Mouse (Mus musculus) forebrain, embryonic 11.5 days (tissue): ENCODE data around the gene Nfatc2. TPM values are rescaled to one million over a fixed set of nuclear protein-coding genes. Genes with fewer than 3 reads are reported as not detected.

ENCODE experiments used
- ATAC-seq: fragments of 200-750 bp; cut with Nextera tagmentation; replicated peaks from 2 replicates; pipeline ENCODE4 v1.8.0; 2017; ENCODE audit warnings: moderate TSS enrichment; ENCODE audit not compliant: low FRiP score
- DNase-seq: peaks from one replicate; pipeline ENCODE4 v3.0.0-alpha.2; 2017; ENCODE audit warnings: low spot score
- H3K27ac ChIP-seq: fragments of 300-500 bp; sonication (generic); 2 replicates; pipeline ENCODE4 v1.5.1; 2014; ENCODE audit warnings: low read depth, low read length
- H3K27me3 ChIP-seq: fragments of 300-500 bp; sonication (generic); 2 replicates; pipeline ENCODE4 v1.6.1; 2014; ENCODE audit warnings: mild to moderate bottlenecking, low read length, mixed read lengths; ENCODE audit not compliant: control insufficient read depth, insufficient read depth
- H3K36me3 ChIP-seq: fragments of 300-500 bp; sonication (generic); 2 replicates; pipeline ENCODE4 v1.6.1; 2014; ENCODE audit warnings: mild to moderate bottlenecking, low read length, moderate library complexity, mixed read lengths; ENCODE audit not compliant: control insufficient read depth, insufficient read depth
- H3K4me1 ChIP-seq: fragments of 300-500 bp; sonication (generic); replicated peaks from 2 replicates; pipeline ENCODE4 v1.6.1; 2014; ENCODE audit warnings: low read length, mixed read lengths; ENCODE audit not compliant: control insufficient read depth, insufficient read depth
- H3K4me2 ChIP-seq: fragments of 300-500 bp; sonication (generic); 2 replicates; pipeline ENCODE4 v1.6.1; 2014; ENCODE audit warnings: low read depth, mild to moderate bottlenecking, low read length, moderate library complexity, mixed read lengths; ENCODE audit not compliant: severe bottlenecking
- H3K4me3 ChIP-seq: fragments of 300-500 bp; sonication (generic); 2 replicates; pipeline ENCODE4 v1.5.1; 2014; ENCODE audit warnings: low read depth, low read length
- H3K9ac ChIP-seq: fragments of 300-500 bp; sonication (generic); 2 replicates; pipeline ENCODE4 v1.6.1; 2014; ENCODE audit warnings: low read length
- H3K9me3 ChIP-seq: fragments of 300-500 bp; sonication (generic); 2 replicates; pipeline ENCODE4 v1.6.1; 2016; ENCODE audit warnings: low read length, mixed read lengths; ENCODE audit not compliant: control insufficient read depth
- WGBS: fragments of 180-500 bp; shearing (Covaris S2); extraction: QIAGEN DNeasy Blood & Tissue Kit; methylation state at CpG from one replicate; pipeline ENCODE4 v1.1.7; 2014; 5-methylcytosine and 5-hydroxymethylcytosine counted together
- polyA plus RNA-seq: library from polyadenylated mRNA; unstranded; fragments of >200 nt; fragmentation: Nextera tagmentation; extraction: Ambion mirVana; gene quantifications from 2 replicates; pipeline ENCODE4 v1.2.1, GENCODE M21; 2014

Gene Nfatc2
- polyA plus RNA-seq, 1 experiment from 2014 or later: 0.55 TPM

- WGBS: 77% methylated on average over 3 of the region's 3 CpGs
- DNase-seq (no peak), ATAC-seq (no peak)
- no peak overlapping the region for H3K9ac ChIP-seq
- no peaks in the 10 kb centered on the region for H3K9me3 ChIP-seq
- H3K4me3 ChIP-seq: no peak overlapping the region
- no peak overlapping the region for H3K4me2 ChIP-seq
- H3K36me3 ChIP-seq: no peaks in the 10 kb centered on the region
- H3K27ac ChIP-seq: no peak overlapping the region
- no peaks in the 10 kb centered on the region for H3K27me3 ChIP-seq
- H3K4me1 ChIP-seq: peaks cover 14% of the 10 kb centered on the region
Measured at GRCm38 (mm10) chr2:168579109-168579508, 22.3 kb downstream of the Nfatc2 start.

- Histone ChIP-seq H3K4me1 (peaks cover 14% of the 10 kb centered on the region), H3K9me3 (no peaks in the 10 kb centered on the region), H3K4me2 (no peak overlapping the region), H3K27ac (no peak overlapping the region), H3K27me3 (no peaks in the 10 kb centered on the region), H3K9ac (no peak overlapping the region; the same call in 1 of the 2 replicates), H3K36me3 (no peaks in the 10 kb centered on the region), H3K4me3 (no peak overlapping the region)
- WGBS: 52% methylated on average over 9 of the region's 9 CpGs
- ATAC-seq: no peak
- DNase-seq: no peak
Measured at GRCm38 (mm10) chr2:168578132-168578531, 23.3 kb downstream of the Nfatc2 start.

- H3K27me3 ChIP-seq: no peaks in the 10 kb centered on the region
- no peak for ATAC-seq
- no peak for DNase-seq
- H3K9ac ChIP-seq: no peak overlapping the region
- no peak overlapping the region for H3K4me3 ChIP-seq
- no peak overlapping the region for H3K27ac ChIP-seq
- 74% methylated on average over 7 of the region's 7 CpGs for WGBS
- no peaks in the 10 kb centered on the region for H3K9me3 ChIP-seq
- peaks cover 14% of the 10 kb centered on the region for H3K4me1 ChIP-seq
- H3K4me2 ChIP-seq: no peak overlapping the region
- no peaks in the 10 kb centered on the region for H3K36me3 ChIP-seq
Measured at GRCm38 (mm10) chr2:168577381-168577780, 24.1 kb downstream of the Nfatc2 start.

- WGBS: 86% methylated on average over 5 of the region's 5 CpGs
Measured at GRCm38 (mm10) chr2:168575834-168576233, 25.6 kb downstream of the Nfatc2 start.

GRCm38 (mm10) chr2:168574934-168575333, 26.5 kb downstream of the Nfatc2 start:
- no peak for ATAC-seq
- Histone ChIP-seq H3K9ac (no peak overlapping the region), H3K36me3 (no peaks in the 10 kb centered on the region), H3K4me2 (no peak overlapping the region), H3K4me3 (no peak overlapping the region), H3K27ac (no peak overlapping the region), H3K4me1 (peaks cover under 1% of the 10 kb centered on the region; the same call in 1 of the 2 replicates), H3K9me3 (no peaks in the 10 kb centered on the region; the same call in 1 of the 2 replicates), H3K27me3 (no peaks in the 10 kb centered on the region)
- WGBS: 77% methylated on average over 10 of the region's 10 CpGs
- DNase-seq: no peak

More at GRCm38 (mm10) chr2:168575834-168576233, 25.6 kb downstream of the Nfatc2 start:
- H3K4me3 ChIP-seq: no peak overlapping the region
- DNase-seq (no peak), ATAC-seq (no peak)
- no peak overlapping the region for H3K27ac ChIP-seq
- H3K36me3 ChIP-seq: no peaks in the 10 kb centered on the region
- no peak overlapping the region for H3K4me2 ChIP-seq
- no peaks in the 10 kb centered on the region; the same call in 1 of the 2 replicates for H3K9me3 ChIP-seq
- H3K9ac ChIP-seq: no peak overlapping the region
- peaks cover 9% of the 10 kb centered on the region for H3K4me1 ChIP-seq
- no peaks in the 10 kb centered on the region for H3K27me3 ChIP-seq

- DNase-seq: no peak
Measured at GRCm38 (mm10) chr2:168573866-168574265, 27.6 kb downstream of the Nfatc2 start.

GRCm38 (mm10) chr2:168571241-168571640, 30.2 kb downstream of the Nfatc2 start:
- ATAC-seq (no peak), DNase-seq (no peak)
- H3K9ac ChIP-seq: no peak overlapping the region
- no peaks in the 10 kb centered on the region for H3K36me3 ChIP-seq
- H3K4me2 ChIP-seq: no peak overlapping the region
- H3K4me3 ChIP-seq: no peak overlapping the region
- no peaks in the 10 kb centered on the region for H3K27me3 ChIP-seq
- 94% methylated on average over 32 of the region's 32 CpGs for WGBS
- no peaks in the 10 kb centered on the region; the same call in 1 of the 2 replicates for H3K9me3 ChIP-seq
- H3K27ac ChIP-seq: no peak overlapping the region
- H3K4me1 ChIP-seq: no peaks in the 10 kb centered on the region

More at GRCm38 (mm10) chr2:168573866-168574265, 27.6 kb downstream of the Nfatc2 start:
- Histone ChIP-seq H3K36me3 (no peaks in the 10 kb centered on the region), H3K4me1 (no peaks in the 10 kb centered on the region; the same call in 1 of the 2 replicates), H3K9me3 (no peaks in the 10 kb centered on the region; the same call in 1 of the 2 replicates), H3K4me3 (no peak overlapping the region), H3K4me2 (no peak overlapping the region), H3K27ac (no peak overlapping the region), H3K9ac (no peak overlapping the region), H3K27me3 (no peaks in the 10 kb centered on the region)
- ATAC-seq: no peak
- 78% methylated on average over 3 of the region's 3 CpGs for WGBS

- 92% methylated on average over 19 of the region's 19 CpGs for WGBS
- H3K27me3 ChIP-seq: no peaks in the 10 kb centered on the region
- DNase-seq (no peak), ATAC-seq (no peak)
- H3K27ac ChIP-seq: no peak overlapping the region
- H3K36me3 ChIP-seq: no peaks in the 10 kb centered on the region
- H3K4me3 ChIP-seq: no peak overlapping the region
- no peaks in the 10 kb centered on the region for H3K4me1 ChIP-seq
- no peak overlapping the region for H3K9ac ChIP-seq
- H3K9me3 ChIP-seq: no peaks in the 10 kb centered on the region
- no peak overlapping the region for H3K4me2 ChIP-seq
Measured at GRCm38 (mm10) chr2:168565538-168566253, 35.8 kb downstream of the Nfatc2 start.

- Histone ChIP-seq H3K9ac (no peak overlapping the region), H3K27ac (no peak overlapping the region), H3K27me3 (no peaks in the 10 kb centered on the region), H3K9me3 (no peaks in the 10 kb centered on the region), H3K4me2 (no peak overlapping the region), H3K4me1 (no peaks in the 10 kb centered on the region), H3K4me3 (no peak overlapping the region), H3K36me3 (no peaks in the 10 kb centered on the region)
- WGBS: 50% methylated on average over 12 of the region's 12 CpGs
- DNase-seq (no peak), ATAC-seq (no peak)
Measured at GRCm38 (mm10) chr2:168563184-168563583, 38.3 kb downstream of the Nfatc2 start.
